Mouse (Mus musculus) neural tube, embryonic 11.5 days (tissue): Measurements from ENCODE around the gene Trim59. TPM values are rescaled to one million over a fixed set of nuclear protein-coding genes. Genes with fewer than 3 reads are reported as not detected.

Source experiments
- ATAC-seq: fragments of 200-750 bp; cut with Nextera tagmentation; 2 replicates; pipeline ENCODE4 v1.8.0; 2017; ENCODE audit warnings: moderate number of reproducible peaks, mild to moderate bottlenecking, moderate TSS enrichment, moderate library complexity; ENCODE audit not compliant: insufficient read depth, low FRiP score, low TSS enrichment
- DNase-seq: peaks from one replicate; pipeline ENCODE4 v3.0.0-alpha.2; 2015; ENCODE audit warnings: low spot score
- H3K27ac ChIP-seq: fragments of 300-500 bp; sonication (generic); 2 replicates; pipeline ENCODE4 v1.5.1; 2014; ENCODE audit warnings: low read depth, mild to moderate bottlenecking, low read length
- H3K27me3 ChIP-seq: fragments of 300-500 bp; sonication (generic); 2 replicates; pipeline ENCODE4 v1.6.1; 2014; ENCODE audit warnings: mild to moderate bottlenecking, low read length, mixed read lengths; ENCODE audit not compliant: control insufficient read depth, insufficient read depth
- H3K36me3 ChIP-seq: fragments of 300-500 bp; sonication (generic); 2 replicates; pipeline ENCODE4 v1.6.1; 2014; ENCODE audit warnings: mild to moderate bottlenecking, low read length, moderate library complexity, mixed read lengths; ENCODE audit not compliant: control insufficient read depth, insufficient read depth
- H3K4me1 ChIP-seq: fragments of 300-500 bp; sonication (generic); 2 replicates; pipeline ENCODE4 v1.6.1; 2014; ENCODE audit warnings: low read length, mixed read lengths; ENCODE audit not compliant: control insufficient read depth, insufficient read depth
- H3K4me2 ChIP-seq: fragments of 300-500 bp; sonication (generic); 2 replicates; pipeline ENCODE4 v1.6.1; 2014; ENCODE audit warnings: low read depth, mild to moderate bottlenecking, moderate library complexity
- H3K4me3 ChIP-seq: fragments of 300-500 bp; sonication (generic); 2 replicates; pipeline ENCODE4 v1.5.1; 2014; ENCODE audit warnings: low read depth, low read length
- H3K9ac ChIP-seq: fragments of 300-500 bp; sonication (generic); 2 replicates; pipeline ENCODE4 v1.6.1; 2014; ENCODE audit warnings: mild to moderate bottlenecking, low read length
- H3K9me3 ChIP-seq: fragments of 300-500 bp; sonication (generic); 2 replicates; pipeline ENCODE4 v1.6.1; 2016; ENCODE audit warnings: low read length; ENCODE audit not compliant: control insufficient read depth
- WGBS: fragments of 180-500 bp; shearing (Covaris S2); extraction: QIAGEN DNeasy Blood & Tissue Kit; methylation state at CpG from one replicate; pipeline ENCODE4 v1.1.7; 2014; 5-methylcytosine and 5-hydroxymethylcytosine counted together
- microRNA counts: library from miRNA; unstranded; fragments of <30 nt; microRNA quantifications from one replicate; lab custom pipeline; 2015
- microRNA-seq: library from miRNA; unstranded; fragments of <30 nt; microRNA quantifications from one replicate; pipeline ENCODE4, GENCODE M21; 2016
- polyA plus RNA-seq: library from polyadenylated mRNA; unstranded; fragments of >200 nt; fragmentation: Nextera tagmentation; extraction: Ambion mirVana; gene quantifications from 2 replicates; pipeline ENCODE4 v1.2.1, GENCODE M21; 2014

Gene Trim59
- polyA plus RNA-seq, 1 experiment from 2014 or later: 168 TPM

DNA sequence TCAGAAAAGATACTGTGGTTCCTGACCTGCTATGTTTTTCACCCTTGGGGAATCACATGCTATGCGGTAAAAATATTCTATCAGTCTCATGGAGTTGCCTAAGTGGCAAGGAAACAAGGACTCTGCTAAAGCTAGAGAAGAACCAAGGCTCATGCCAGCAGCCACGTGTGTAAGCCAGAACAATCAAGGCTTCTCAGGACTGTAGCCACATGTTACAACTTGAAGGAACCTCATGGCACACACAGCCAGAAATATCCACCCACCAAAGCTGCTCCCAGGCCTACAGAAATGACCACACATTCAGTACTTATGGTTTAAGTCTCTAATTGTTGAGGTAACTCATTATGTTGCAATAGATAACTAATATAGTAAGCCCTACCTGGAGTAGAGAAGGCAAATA, 58.0 kb downstream of the Trim59 start:
- H3K27me3 ChIP-seq: no peaks in the 10 kb centered on the region
- no peaks in the 10 kb centered on the region for H3K4me1 ChIP-seq
- no peak for DNase-seq
- H3K27ac ChIP-seq: no peak overlapping the region
- no peaks in the 10 kb centered on the region for H3K9me3 ChIP-seq
- no peak overlapping the region for H3K4me2 ChIP-seq
- ATAC-seq: no peak
- WGBS: 89% methylated on average over 2 of the region's 2 CpGs
- no peak overlapping the region for H3K4me3 ChIP-seq
- no peak overlapping the region for H3K9ac ChIP-seq
- no peaks in the 10 kb centered on the region; the same call in 1 of the 2 replicates for H3K36me3 ChIP-seq

MicroRNAs encoded within 50 kb of the gene (microRNA counts, 519-probe panel; counts per million panel counts)
- 6,233 counts per million, percentile 97 among the panel's probes with 10 or more counts for microRNA mmu-miR-15b (lab: Ali Mortazavi, UCI)

Small RNA genes lying within 50 kb of the gene (microRNA-seq; reads per million reads assigned to microRNA genes)
- gene Mir15b (1,589 reads per million, percentile 82 among the genes with 10 or more reads in this experiment), gene Mir16-2 (559 reads per million, percentile 70 among the genes with 10 or more reads in this experiment)

Other genes with a start within 250 kb of the Trim59 start
- gene 1110032F04Rik, start 175.2 kb downstream of the Trim59 start, polyA plus RNA-seq: 3.3 and 3.6 TPM in 2 replicates
- 18.5 and 18.8 TPM in 2 replicates for gene Ift80, start 40.2 kb downstream of the Trim59 start, polyA plus RNA-seq
- 161 and 168 TPM in 2 replicates for gene Smc4, start 40.0 kb downstream of the Trim59 start, polyA plus RNA-seq
- 46.0 and 48.5 TPM in 2 replicates for gene Kpna4, start 82.4 kb upstream of the Trim59 start, polyA plus RNA-seq
- not detected in 2 replicates for gene Arl14, start 177.7 kb upstream of the Trim59 start, polyA plus RNA-seq